Mouse (Mus musculus) Muller cell, postnatal 12 days (primary cell): ENCODE results near the gene Atic.

Experiments used
- DNase-seq: peaks from one replicate; pipeline ENCODE4 v3.0.0-alpha.2; 2015; ENCODE audit errors: inconsistent ontology term

Gene Atic

GRCm38 (mm10) chr1:71594268-71594667 lies 37.3 kb downstream of the Atic start:
- DNase-seq: no peak

- DNase-seq: no peak
Observed at GRCm38 (mm10) chr1:71595365-71595764, 38.4 kb downstream of the Atic start.

- DNase-seq: no peak
Observed at GRCm38 (mm10) chr1:71605751-71606150, 48.8 kb downstream of the Atic start.

GRCm38 (mm10) chr1:71606600-71607325 lies 49.8 kb downstream of the Atic start:
- DNase-seq: no peak

GRCm38 (mm10) chr1:71609057-71609775 lies 52.3 kb downstream of the Atic start:
- no peak for DNase-seq

- no peak for DNase-seq
Observed at GRCm38 (mm10) chr1:71609916-71610315, 53.0 kb downstream of the Atic start.

- no peak for DNase-seq
Observed at GRCm38 (mm10) chr1:71612256-71612655, 55.3 kb downstream of the Atic start.

- peak; percentile 33 for DNase-seq
Observed at GRCm38 (mm10) chr1:71614545-71615246, 57.7 kb downstream of the Atic start.

GRCm38 (mm10) chr1:71621526-71621925 lies 64.6 kb downstream of the Atic start:
- DNase-seq: no peak

- DNase-seq: no peak
Observed at GRCm38 (mm10) chr1:71623625-71624024, 66.7 kb downstream of the Atic start.
